ENCODE assay signal across 15 mouse cellular contexts in the genomic region with DNA sequence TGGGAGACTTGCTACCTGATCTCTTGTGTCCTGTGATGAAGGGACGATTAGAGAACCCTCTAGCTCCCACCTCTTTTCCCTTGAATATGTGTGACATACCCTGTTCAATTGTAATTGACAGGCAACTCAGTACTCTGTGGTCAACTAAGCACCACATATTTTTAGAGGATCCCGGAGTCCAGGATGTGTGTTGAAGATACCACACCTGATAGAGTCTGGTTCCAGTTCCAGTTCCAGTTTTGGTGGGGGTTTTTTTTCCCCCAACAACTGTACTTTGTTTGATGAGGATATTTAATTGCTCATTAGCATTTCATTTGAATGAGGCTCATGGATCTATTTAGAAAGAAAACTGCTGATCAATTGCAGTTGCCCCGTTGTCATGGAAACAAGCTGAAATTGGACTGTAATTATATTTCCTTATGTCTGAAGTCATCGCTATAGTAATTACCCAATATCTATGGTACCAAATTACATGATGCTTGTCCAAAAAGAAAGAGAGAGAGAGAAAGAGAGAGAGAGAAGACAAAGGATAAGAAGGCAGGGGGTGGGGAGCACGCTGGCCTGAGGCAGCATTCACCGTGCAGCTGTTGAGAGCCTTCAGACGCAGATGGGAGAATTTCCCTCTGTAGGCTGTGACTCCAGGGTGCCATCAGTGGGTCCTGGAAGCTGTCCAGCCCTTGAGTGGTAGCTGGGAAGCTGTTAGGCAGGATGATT.
A peak's percentile ranks its signal among the peaks of the same experiment; 100 is the strongest.
DNase-seq lines count a peak whose midpoint lies in the region; ATAC-seq and TF ChIP-seq lines count a peak whose summit lies in the region.
"Had no signal": no experiment of that assay in that cellular context is flagged by ENCODE, and none has a peak within 500 bp of the region (broad histone marks: within the 10 kb centered on the region; RNA-seq: fewer than 3 reads in every experiment).

No protein-coding gene starts in this region.

- ATAC-seq in embryonic facial prominence, embryonic 14.5 days (ENCODE audit: low read depth), result peak; percentile 6; the same call in 1 of the 2 replicates
- ATAC-seq in hindbrain, embryonic 16.5 days, result peak; percentile 67
- ATAC-seq: intestine, postnatal 0 days had no signal

- no peaks in the 10 kb centered on the region for H3K36me3 ChIP-seq in embryonic facial prominence, embryonic 14.5 days (ENCODE audit: control insufficient read depth, insufficient read depth, low read length)
- no peaks in the 10 kb centered on the region for H3K36me3 ChIP-seq in hindbrain, embryonic 16.5 days (ENCODE audit: control insufficient read depth, insufficient read depth, low read length)
- no peaks in the 10 kb centered on the region for H3K36me3 ChIP-seq in myocyte (ENCODE audit: control insufficient read depth, insufficient read depth)
- H3K36me3 ChIP-seq: heart, embryonic 13.5 days had no signal

- peak; percentile 32 to 59 for DNase-seq in left cerebral cortex, postnatal 14 days (ENCODE audit: low spot score in 2 of 2)
- DNase-seq in left cerebral cortex, postnatal 36 days (ENCODE audit: low spot score in 2 of 2), result no peak
- DNase-seq in embryonic facial prominence, embryonic 14.5 days (ENCODE audit: low spot score), result peak; percentile 55
- no peak for DNase-seq in spleen, postnatal 10 days (ENCODE audit: low spot score in 2 of 2)
- no peak for DNase-seq in adrenal gland, adult (ENCODE audit: inconsistent age in 2 of 2, low spot score in 1 of 2)
- DNase-seq in cerebellum, adult 11-12 months, result no peak
- DNase-seq: B cell, adult 2 months; cerebellum, adult 2 months; gastrocnemius, adult 2 months; lung, postnatal 14 days had no signal

- H3K9ac ChIP-seq in embryonic facial prominence, embryonic 14.5 days (ENCODE audit: low read depth, low read length), result no peak overlapping the region
- no peak overlapping the region for H3K9ac ChIP-seq in hindbrain, embryonic 16.5 days (ENCODE audit: low read depth, low read length)
- H3K9ac ChIP-seq: heart, embryonic 13.5 days had no signal

- no peaks in the 10 kb centered on the region for H3K79me2 ChIP-seq in myocyte (ENCODE audit: control insufficient read depth, insufficient read depth)

- intact Hi-C loops in left cerebral cortex, postnatal 14 days (cut with DNase I), result no loop called here
- intact Hi-C loops in left cerebral cortex, postnatal 36 days (cut with DNase I), result loop anchor here (5.0 kb wide), 1 partner anchor 46 kb away; no protein-coding TSS in a partner anchor

- no peak for TF ChIP-seq POLR2A in myocyte (IDR thresholded peaks at IDR 0.05; ENCODE audit: insufficient read length, low read depth)

- no peaks in the 10 kb centered on the region for H3K9me3 ChIP-seq in embryonic facial prominence, embryonic 14.5 days (ENCODE audit: control insufficient read depth, low read length)
- no peaks in the 10 kb centered on the region for H3K9me3 ChIP-seq in hindbrain, embryonic 16.5 days (ENCODE audit: control insufficient read depth, low read length)

- no peak overlapping the region for H3K27ac ChIP-seq in embryonic facial prominence, embryonic 14.5 days (replicated peaks; ENCODE audit: low read depth, low read length)
- peak overlapping the region; percentile 79 for H3K27ac ChIP-seq in hindbrain, embryonic 16.5 days (ENCODE audit: low read depth, low read length)
- H3K27ac ChIP-seq: gastrocnemius, adult 2 months; heart, embryonic 13.5 days had no signal

- 69% methylated on average over 7 of the region's 7 CpGs for WGBS in embryonic facial prominence, embryonic 14.5 days
- WGBS in hindbrain, embryonic 16.5 days, result 52% methylated on average over 7 of the region's 7 CpGs

- no peak overlapping the region for H3K4me2 ChIP-seq in embryonic facial prominence, embryonic 14.5 days (ENCODE audit: low read depth, low read length)
- no peak overlapping the region for H3K4me2 ChIP-seq in hindbrain, embryonic 16.5 days (ENCODE audit: low read length)
- H3K4me2 ChIP-seq in myocyte (ENCODE audit: low read depth), result no peak overlapping the region
- H3K4me2 ChIP-seq: heart, embryonic 13.5 days; liver, embryonic 11.5 days had no signal

- H3K4me1 ChIP-seq in embryonic facial prominence, embryonic 14.5 days (ENCODE audit: control insufficient read depth, insufficient read depth, low read length), result no peaks in the 10 kb centered on the region
- peaks cover 8% of the 10 kb centered on the region; the same call in 1 of the 2 replicates for H3K4me1 ChIP-seq in hindbrain, embryonic 16.5 days (ENCODE audit: control insufficient read depth, insufficient read depth, low read depth, low read length)
- H3K4me1 ChIP-seq: heart, embryonic 13.5 days had no signal

- H3K27me3 ChIP-seq in embryonic facial prominence, embryonic 14.5 days (replicated peaks; ENCODE audit: control insufficient read depth, insufficient read depth, low read length), result no peaks in the 10 kb centered on the region
- no peaks in the 10 kb centered on the region for H3K27me3 ChIP-seq in hindbrain, embryonic 16.5 days (replicated peaks; ENCODE audit: control insufficient read depth, insufficient read depth, low read length)
- H3K27me3 ChIP-seq in myocyte (ENCODE audit: control insufficient read depth, insufficient read depth, insufficient read length), result no peaks in the 10 kb centered on the region
- H3K27me3 ChIP-seq: heart, embryonic 13.5 days had no signal

- H3ac ChIP-seq in myocyte (ENCODE audit: control insufficient read depth, insufficient read length), result no peak overlapping the region

- H3K4me3 ChIP-seq in embryonic facial prominence, embryonic 14.5 days (ENCODE audit: low read depth, low read length), result no peak overlapping the region
- no peak overlapping the region for H3K4me3 ChIP-seq in hindbrain, embryonic 16.5 days (ENCODE audit: low read length)
- no peak overlapping the region for H3K4me3 ChIP-seq in myocyte
- H3K4me3 ChIP-seq: heart, embryonic 13.5 days had no signal

TF ChIP-seq in myocyte, 11 proteins besides CTCF, POLR2A, EP300 and RAD21:
- TF ChIP-seq MAX (IDR thresholded peaks at IDR 0.05; ENCODE audit: low read depth) (no peak), MYOD1 (IDR thresholded peaks at IDR 0.05; ENCODE audit: control insufficient read depth in 1 of 3, insufficient read length in 2 of 3, low read depth in 2 of 3) (peak in 2 of 3 experiments; percentile 86 to 90), MYOG (IDR thresholded peaks at IDR 0.05; ENCODE audit: control insufficient read depth in 1 of 3, insufficient read depth in 1 of 3, insufficient read length in 2 of 3, low read depth in 2 of 3) (peak in 1 of 3 experiments; percentile 24)

Comparison
In these comparisons a context has a peak if more than half of its experiments do, and no peak if none do; other contexts are left out.
1. DNase-seq: peak in left cerebral cortex, postnatal 14 days (2 of 2) and embryonic facial prominence, embryonic 14.5 days (single experiment); none in left cerebral cortex, postnatal 36 days (0 of 2), spleen, postnatal 10 days (0 of 2), adrenal gland, adult (0 of 2) and cerebellum, adult 11-12 months (single experiment).